Mouse (Mus musculus): ENCODE data around the gene Cox15. TPM values are rescaled to one million over a fixed set of nuclear protein-coding genes. Genes with fewer than 3 reads are reported as not detected.

Gene Cox15
- polyA plus RNA-seq, 1 experiment from 2014 or later, result 13.0 TPM

DNA sequence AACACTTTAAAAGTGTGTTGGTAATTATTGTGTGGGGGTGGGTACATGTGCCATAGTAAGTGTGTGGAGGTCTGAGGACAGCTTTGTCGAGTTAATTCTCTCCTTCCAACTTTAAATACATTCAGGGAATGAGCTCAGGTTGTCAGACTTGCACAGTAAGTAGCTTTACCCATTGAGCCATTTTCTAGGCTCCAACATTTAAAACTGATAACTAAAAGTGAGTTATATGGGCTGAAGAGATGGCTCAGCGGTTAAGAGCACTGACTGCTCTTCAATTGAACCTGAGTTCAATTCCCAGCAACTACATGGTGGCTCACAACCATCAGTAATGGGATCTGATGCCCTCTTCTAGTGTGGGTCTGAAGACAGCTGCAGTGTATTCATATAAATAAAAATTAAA, 1.4 kb upstream of the Cox15 start:
- H3K4me1 ChIP-seq, result peaks cover 16% of the 10 kb centered on the region
- H3K4me3 ChIP-seq, result no peak overlapping the region
- H3K9me3 ChIP-seq, result no peaks in the 10 kb centered on the region
- H3K4me2 ChIP-seq (replicated peaks), result no peak overlapping the region
- 75% methylated on average over 2 of the region's 2 CpGs for WGBS
- H3K9ac ChIP-seq (replicated peaks), result no peak overlapping the region
- peaks cover 7% of the 10 kb centered on the region for H3K36me3 ChIP-seq
- no peak for ATAC-seq (replicated peaks)
- no peaks in the 10 kb centered on the region for H3K27me3 ChIP-seq
- H3K27ac ChIP-seq (replicated peaks), result no peak overlapping the region

DNA sequence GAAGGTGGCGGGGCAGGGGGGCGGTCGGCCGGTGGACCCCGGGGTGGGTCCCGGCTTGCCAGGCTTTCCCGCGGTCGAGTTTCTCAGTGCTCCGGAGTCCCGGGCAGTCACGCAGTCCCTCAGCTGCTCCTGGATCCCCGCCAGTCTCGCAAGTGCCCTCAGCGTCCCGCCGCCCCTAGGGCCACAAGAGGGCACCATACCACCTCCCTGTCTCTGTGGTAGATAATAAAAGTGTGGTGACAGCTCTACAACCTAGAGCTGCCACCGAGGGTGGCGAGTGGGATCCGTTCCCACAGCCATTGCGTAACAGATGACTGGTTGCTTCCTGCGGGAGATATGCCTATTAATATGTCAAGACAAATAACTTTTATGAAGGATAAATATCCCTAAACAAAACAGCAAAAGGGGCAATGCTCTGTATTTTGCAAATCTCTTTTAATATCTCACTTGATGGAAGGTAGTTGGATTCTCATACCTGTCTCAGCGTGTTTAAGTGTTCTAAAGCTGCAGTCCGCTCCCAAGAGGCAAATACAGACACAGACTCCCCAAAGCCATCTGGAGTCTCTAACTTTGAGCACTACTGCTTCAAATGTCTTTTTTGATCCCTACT, 531 bp upstream of the Cox15 start:
- peak overlapping the region; percentile 80 for H3K9ac ChIP-seq (replicated peaks)
- peak; percentile 89 for ATAC-seq (replicated peaks)
- H3K4me3 ChIP-seq, result peak overlapping the region; percentile 68
- H3K36me3 ChIP-seq, result peaks cover 16% of the 10 kb centered on the region
- peak overlapping the region; percentile 99 for H3K27ac ChIP-seq (replicated peaks)
- no peaks in the 10 kb centered on the region for H3K9me3 ChIP-seq
- no peaks in the 10 kb centered on the region for H3K27me3 ChIP-seq
- WGBS, result under 1% methylated on average over 24 of the region's 24 CpGs
- peaks cover 16% of the 10 kb centered on the region for H3K4me1 ChIP-seq
- H3K4me2 ChIP-seq (replicated peaks), result peak overlapping the region; percentile 59

DNA sequence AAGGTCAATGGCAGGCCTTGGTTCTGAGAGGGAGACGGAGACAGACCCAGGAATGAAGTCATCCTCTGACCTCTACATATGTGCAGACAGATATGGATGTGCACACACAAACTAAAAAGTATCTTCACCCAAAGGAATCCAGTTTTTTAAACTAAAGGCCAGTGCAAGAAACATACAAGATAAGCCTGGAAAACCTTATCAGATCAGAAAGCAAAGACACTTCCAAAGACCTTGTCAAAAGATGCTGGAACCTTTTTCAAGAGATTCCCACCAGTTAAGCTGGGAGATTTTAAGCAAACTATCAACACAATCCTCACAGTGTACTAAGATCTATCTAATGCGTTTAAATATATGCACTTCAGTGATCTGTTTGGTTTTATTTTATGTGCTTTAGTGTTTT, 2.8 kb downstream of the Cox15 start:
- H3K9me3 ChIP-seq, result no peaks in the 10 kb centered on the region
- peaks cover 49% of the 10 kb centered on the region for H3K36me3 ChIP-seq
- H3K27ac ChIP-seq (replicated peaks), result no peak overlapping the region
- ATAC-seq (replicated peaks), result no peak
- H3K4me1 ChIP-seq, result peaks cover 16% of the 10 kb centered on the region
- no peak overlapping the region for H3K9ac ChIP-seq (replicated peaks)
- no peaks in the 10 kb centered on the region for H3K27me3 ChIP-seq
- 99% methylated on average over 2 of the region's 2 CpGs for WGBS
- H3K4me3 ChIP-seq, result no peak overlapping the region
- H3K4me2 ChIP-seq (replicated peaks), result no peak overlapping the region

DNA sequence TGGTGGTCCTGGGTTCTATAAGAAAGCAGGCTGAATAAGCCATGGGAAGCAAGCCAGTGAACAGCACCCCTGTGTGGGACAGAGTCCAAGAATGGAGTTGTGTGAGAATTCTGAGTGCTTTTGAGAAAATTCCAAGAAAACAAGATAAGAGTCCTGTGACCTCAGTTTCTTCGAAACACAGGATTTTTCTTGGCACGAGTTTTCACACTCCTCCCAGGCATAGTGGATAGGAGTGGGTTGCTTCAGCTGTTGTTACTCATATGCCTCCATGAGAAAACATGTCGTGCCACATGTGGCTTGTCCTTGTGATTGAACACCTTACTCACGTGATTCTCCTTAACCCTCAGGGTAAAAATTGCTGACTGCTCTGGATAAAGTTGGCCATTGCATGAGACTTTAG, 4.9 kb downstream of the Cox15 start:
- H3K36me3 ChIP-seq, result peaks cover 66% of the 10 kb centered on the region
- H3K27me3 ChIP-seq, result no peaks in the 10 kb centered on the region

DNA sequence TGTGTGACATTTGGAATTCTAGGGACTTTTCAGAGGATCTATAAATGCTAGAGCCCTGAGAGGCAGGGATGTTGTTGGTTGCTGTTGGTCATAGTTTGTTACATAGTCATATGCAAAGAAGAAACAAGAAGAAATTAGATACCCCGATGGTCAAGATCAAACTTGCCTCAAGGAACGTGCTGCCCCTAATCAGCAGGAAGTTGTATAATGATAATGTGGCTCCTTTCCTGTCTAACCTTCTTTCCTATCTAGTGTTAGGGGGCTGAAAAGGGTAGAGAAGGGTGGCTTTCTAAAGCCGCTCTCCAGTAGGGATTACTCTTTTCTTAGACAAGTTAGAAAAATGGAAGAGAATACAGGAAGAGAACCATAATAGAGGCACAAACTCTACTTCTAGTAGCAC, 7.1 kb downstream of the Cox15 start:
- WGBS, result 97% methylated on average over 3 of the region's 3 CpGs
- Histone ChIP-seq H3K9me3 (no peaks in the 10 kb centered on the region), H3K27ac (replicated peaks) (no peak overlapping the region), H3K4me3 (no peak overlapping the region), H3K4me1 (no peaks in the 10 kb centered on the region), H3K36me3 (peaks cover 83% of the 10 kb centered on the region), H3K27me3 (no peaks in the 10 kb centered on the region), H3K9ac (replicated peaks) (no peak overlapping the region), H3K4me2 (replicated peaks) (no peak overlapping the region)
- ATAC-seq (replicated peaks), result no peak

More for the DNA sequence above, 4.9 kb downstream of the Cox15 start:
- ATAC-seq (replicated peaks), result no peak
- no peak overlapping the region for H3K27ac ChIP-seq (replicated peaks)
- H3K4me1 ChIP-seq, result peaks cover 11% of the 10 kb centered on the region
- H3K4me2 ChIP-seq (replicated peaks), result no peak overlapping the region
- no peak overlapping the region for H3K9ac ChIP-seq (replicated peaks)
- no peaks in the 10 kb centered on the region for H3K9me3 ChIP-seq
- WGBS, result 95% methylated on average over 4 of the region's 4 CpGs
- no peak overlapping the region for H3K4me3 ChIP-seq

DNA sequence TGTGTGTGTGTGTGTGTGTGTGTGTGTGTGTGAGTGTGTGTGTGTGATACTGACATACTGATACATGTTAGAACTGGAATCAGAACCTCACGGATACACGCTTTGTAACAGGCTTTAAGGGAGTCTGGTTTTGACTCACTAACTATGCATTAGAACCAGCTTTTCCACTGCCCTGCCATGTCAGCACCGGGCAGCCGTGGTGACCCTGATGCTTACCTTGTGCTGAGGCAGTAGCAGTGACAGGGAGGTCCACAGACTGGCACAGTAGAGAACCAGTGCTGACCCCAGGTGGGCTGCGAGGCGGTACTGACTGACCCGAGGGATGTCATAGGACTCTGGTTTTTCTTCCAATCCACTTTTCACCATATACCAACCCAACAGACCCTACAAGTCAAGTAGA, 9.4 kb downstream of the Cox15 start:
- no peak overlapping the region for H3K4me3 ChIP-seq
- 97% methylated on average over 7 of the region's 7 CpGs for WGBS
- H3K4me1 ChIP-seq, result no peaks in the 10 kb centered on the region
- H3K4me2 ChIP-seq (replicated peaks), result no peak overlapping the region
- H3K27me3 ChIP-seq, result no peaks in the 10 kb centered on the region
- no peak for ATAC-seq (replicated peaks)
- no peaks in the 10 kb centered on the region for H3K9me3 ChIP-seq
- peaks cover 88% of the 10 kb centered on the region for H3K36me3 ChIP-seq
- H3K9ac ChIP-seq (replicated peaks), result no peak overlapping the region
- H3K27ac ChIP-seq (replicated peaks), result no peak overlapping the region

DNA sequence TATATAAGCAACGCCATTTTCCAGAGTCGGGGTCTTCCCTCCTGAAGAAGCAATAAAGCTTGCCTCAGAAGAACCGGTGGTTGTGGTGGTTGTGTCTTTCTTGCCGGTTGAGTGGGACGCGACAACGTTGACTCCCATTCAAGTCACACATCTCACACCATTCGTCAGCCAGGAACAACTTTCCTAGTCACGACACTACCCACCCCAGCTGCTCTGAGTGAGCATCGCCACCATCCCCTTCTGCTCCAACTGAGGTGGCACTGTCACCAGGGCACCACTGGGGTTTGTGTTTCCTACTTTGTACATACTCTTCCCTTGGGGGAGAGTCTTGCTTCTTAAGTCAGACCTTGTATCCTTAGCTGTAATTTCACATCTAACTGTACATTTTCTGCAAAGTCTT, 14.4 kb downstream of the Cox15 start:
- Histone ChIP-seq H3K27ac (replicated peaks) (no peak overlapping the region), H3K4me2 (replicated peaks) (no peak overlapping the region), H3K9ac (replicated peaks) (no peak overlapping the region), H3K36me3 (peaks cover 81% of the 10 kb centered on the region), H3K27me3 (no peaks in the 10 kb centered on the region), H3K4me3 (no peak overlapping the region), H3K9me3 (no peaks in the 10 kb centered on the region), H3K4me1 (no peaks in the 10 kb centered on the region)
- 97% methylated on average over 10 of the region's 10 CpGs for WGBS
- no peak for ATAC-seq (replicated peaks)

DNA sequence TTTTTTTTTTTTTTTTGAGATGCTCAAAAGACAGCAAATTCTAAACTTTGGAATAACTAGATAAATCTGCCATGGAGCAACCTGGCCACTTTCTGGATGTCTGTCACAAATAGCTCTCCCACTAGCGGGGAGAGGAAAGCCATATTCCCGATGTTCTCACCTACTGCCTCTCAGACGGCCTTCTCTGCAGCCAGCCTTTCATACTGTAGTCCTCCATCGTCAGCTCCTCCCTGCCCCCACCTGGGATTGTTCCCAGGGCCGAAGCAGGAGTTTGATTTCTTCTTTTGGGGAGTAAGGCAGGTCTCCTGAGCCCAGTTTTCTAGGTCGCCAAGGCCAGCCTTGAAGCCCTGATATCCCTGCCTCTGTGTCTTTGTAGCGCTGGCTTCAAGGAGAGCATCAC, 21.6 kb downstream of the Cox15 start:
- WGBS, result 64% methylated on average over 7 of the region's 7 CpGs
- H3K4me3 ChIP-seq, result no peak overlapping the region
- no peaks in the 10 kb centered on the region for H3K27me3 ChIP-seq
- no peak overlapping the region for H3K4me2 ChIP-seq (replicated peaks)
- no peak overlapping the region for H3K27ac ChIP-seq (replicated peaks)
- no peaks in the 10 kb centered on the region for H3K4me1 ChIP-seq
- no peaks in the 10 kb centered on the region for H3K9me3 ChIP-seq
- H3K9ac ChIP-seq (replicated peaks), result no peak overlapping the region
- peaks cover 32% of the 10 kb centered on the region for H3K36me3 ChIP-seq
- ATAC-seq (replicated peaks), result no peak

DNA sequence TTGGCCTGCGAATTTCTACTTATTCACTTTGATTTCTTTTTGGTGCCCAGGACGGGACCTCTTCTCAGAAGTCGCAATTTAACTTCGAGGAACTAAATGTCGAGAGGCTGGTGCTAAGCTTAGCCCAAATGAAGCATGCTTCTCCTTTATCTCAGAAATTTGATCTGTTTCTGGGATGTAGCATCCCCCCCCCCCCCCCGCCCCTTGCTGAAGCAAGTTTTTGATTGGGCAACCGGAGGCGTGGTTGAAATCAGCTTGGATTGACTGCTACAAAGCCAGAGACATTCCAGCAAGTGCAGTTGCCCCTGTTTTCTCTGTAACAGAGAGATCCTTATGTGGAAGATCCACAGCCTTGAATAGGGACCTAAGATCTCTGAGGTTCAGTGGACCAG, 22.8 kb downstream of the Cox15 start:
- Histone ChIP-seq H3K36me3 (peaks cover 34% of the 10 kb centered on the region), H3K27ac (replicated peaks) (no peak overlapping the region), H3K9ac (replicated peaks) (no peak overlapping the region), H3K27me3 (no peaks in the 10 kb centered on the region), H3K4me2 (replicated peaks) (peak overlapping the region; percentile 17; the same call in 1 of the 2 replicates), H3K9me3 (no peaks in the 10 kb centered on the region), H3K4me3 (no peak overlapping the region), H3K4me1 (no peaks in the 10 kb centered on the region)
- ATAC-seq (replicated peaks), result no peak
- WGBS, result 40% methylated on average over 8 of the region's 8 CpGs

DNA sequence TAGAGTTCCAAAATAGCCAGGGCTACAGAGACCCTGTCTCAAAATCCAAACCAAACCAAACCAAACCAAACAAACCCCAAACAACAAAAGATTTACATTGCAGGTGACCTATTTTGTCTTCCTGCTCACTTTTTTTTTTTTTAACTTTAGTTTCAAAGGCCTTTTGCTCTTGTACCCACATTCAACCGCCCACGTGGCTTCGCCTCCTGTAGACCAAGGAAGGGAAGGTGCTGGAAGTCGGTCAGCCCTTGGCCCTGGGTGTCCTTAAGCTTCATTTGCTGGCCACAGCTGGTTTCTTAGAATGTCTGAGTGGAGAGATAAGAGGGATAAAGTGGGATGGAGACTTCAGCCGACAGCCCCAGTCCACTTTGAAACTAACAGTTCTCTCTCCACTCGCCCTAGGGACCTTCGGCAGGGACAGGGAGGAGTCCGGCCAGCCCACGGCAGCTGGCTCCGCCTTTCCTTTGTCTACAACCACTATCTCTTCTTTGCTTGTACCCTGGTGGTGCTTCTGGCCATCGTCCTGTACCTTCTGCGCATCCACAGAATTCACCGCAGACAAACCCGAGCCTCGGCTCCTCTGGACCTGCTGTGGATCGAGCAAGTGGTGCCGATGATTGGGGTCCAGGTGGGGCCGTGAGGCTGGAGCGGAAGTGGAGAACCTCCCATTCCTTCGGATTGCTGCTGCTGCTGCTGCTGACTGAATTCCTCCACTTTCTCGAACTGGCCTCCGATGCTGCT, 23.3 kb downstream of the Cox15 start:
- Histone ChIP-seq H3K4me1 (no peaks in the 10 kb centered on the region), H3K9ac (replicated peaks) (no peak overlapping the region), H3K27ac (replicated peaks) (no peak overlapping the region), H3K4me3 (peak overlapping the region; percentile 8; the same call in 1 of the 2 replicates), H3K4me2 (replicated peaks) (peak overlapping the region; percentile 17; the same call in 1 of the 2 replicates), H3K27me3 (no peaks in the 10 kb centered on the region), H3K36me3 (peaks cover 30% of the 10 kb centered on the region), H3K9me3 (no peaks in the 10 kb centered on the region)
- ATAC-seq (replicated peaks), result no peak
- 40% methylated on average over 22 of the region's 22 CpGs for WGBS

DNA sequence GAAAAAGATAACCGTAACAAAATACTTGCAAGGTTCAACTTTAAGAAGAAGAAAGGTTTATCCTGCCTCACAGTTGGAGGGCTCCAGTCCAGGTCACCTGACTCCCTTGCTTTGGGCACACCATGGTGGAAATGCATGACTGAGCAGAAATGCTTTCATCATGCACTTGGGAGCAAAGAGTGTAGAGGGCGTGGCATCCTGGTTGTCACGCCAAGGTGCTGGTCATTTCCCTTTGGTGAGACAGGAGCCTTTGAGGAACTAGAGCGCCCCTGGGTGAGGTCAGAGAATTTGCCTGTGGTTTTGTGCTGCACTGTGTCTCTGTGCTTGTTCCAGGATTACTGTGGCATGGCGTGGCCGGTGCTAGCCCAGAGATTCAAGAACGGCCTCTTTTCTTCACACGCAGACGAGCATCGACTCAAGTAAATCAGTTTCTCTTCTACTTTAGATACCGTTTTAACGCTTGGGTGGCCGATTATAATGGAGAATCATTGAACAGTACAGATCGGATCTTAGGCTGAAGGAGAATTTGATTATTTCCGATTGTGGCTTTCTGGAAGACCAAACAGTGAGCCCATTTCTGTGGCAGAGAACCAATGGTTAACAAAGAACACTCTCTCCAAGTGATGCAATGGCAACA, 26.2 kb downstream of the Cox15 start:
- WGBS, result 56% methylated on average over 15 of the region's 15 CpGs
- no peak overlapping the region for H3K4me3 ChIP-seq
- H3K4me1 ChIP-seq, result no peaks in the 10 kb centered on the region
- no peaks in the 10 kb centered on the region for H3K27me3 ChIP-seq
- H3K4me2 ChIP-seq (replicated peaks), result no peak overlapping the region
- ATAC-seq (replicated peaks), result no peak
- H3K9me3 ChIP-seq, result no peaks in the 10 kb centered on the region
- no peak overlapping the region for H3K27ac ChIP-seq (replicated peaks)
- no peak overlapping the region for H3K9ac ChIP-seq (replicated peaks)
- peaks cover 29% of the 10 kb centered on the region for H3K36me3 ChIP-seq

DNA sequence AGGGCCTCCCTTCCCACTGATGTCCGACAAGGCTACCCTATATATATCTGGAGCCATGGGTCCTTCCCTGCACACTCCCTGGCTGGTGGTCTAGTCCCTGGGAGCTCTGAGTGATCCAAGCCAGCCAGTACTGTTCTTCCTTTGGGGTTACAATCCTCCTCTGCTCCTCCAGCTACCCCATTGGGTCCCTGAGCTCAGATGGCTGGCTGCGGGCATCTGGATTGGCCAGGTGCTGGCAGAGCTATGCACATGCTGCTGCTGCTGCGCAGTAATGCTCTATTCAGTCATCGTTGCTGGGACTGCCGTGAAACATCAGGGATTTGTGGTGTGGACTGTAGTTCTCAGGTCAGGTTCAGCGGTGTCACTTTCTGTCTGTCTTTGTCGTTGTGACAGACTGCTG, 28.0 kb downstream of the Cox15 start:
- no peaks in the 10 kb centered on the region for H3K4me1 ChIP-seq
- WGBS, result 90% methylated on average over 7 of the region's 7 CpGs
- H3K4me2 ChIP-seq (replicated peaks), result no peak overlapping the region
- H3K27me3 ChIP-seq, result no peaks in the 10 kb centered on the region
- H3K9ac ChIP-seq (replicated peaks), result no peak overlapping the region
- no peaks in the 10 kb centered on the region for H3K9me3 ChIP-seq
- peaks cover 33% of the 10 kb centered on the region for H3K36me3 ChIP-seq
- no peak for ATAC-seq (replicated peaks)
- H3K4me3 ChIP-seq, result no peak overlapping the region
- no peak overlapping the region for H3K27ac ChIP-seq (replicated peaks)
